Mouse (Mus musculus) adrenal gland (tissue): ENCODE results near the gene Dctn1.

ENCODE experiments used
- intact Hi-C: fragments of 180-260 bp; cut with DNase I; formaldehyde crosslinking; loops from one replicate; pipeline ENCODE4 v1.15.1; 2025

Gene Dctn1

DNA sequence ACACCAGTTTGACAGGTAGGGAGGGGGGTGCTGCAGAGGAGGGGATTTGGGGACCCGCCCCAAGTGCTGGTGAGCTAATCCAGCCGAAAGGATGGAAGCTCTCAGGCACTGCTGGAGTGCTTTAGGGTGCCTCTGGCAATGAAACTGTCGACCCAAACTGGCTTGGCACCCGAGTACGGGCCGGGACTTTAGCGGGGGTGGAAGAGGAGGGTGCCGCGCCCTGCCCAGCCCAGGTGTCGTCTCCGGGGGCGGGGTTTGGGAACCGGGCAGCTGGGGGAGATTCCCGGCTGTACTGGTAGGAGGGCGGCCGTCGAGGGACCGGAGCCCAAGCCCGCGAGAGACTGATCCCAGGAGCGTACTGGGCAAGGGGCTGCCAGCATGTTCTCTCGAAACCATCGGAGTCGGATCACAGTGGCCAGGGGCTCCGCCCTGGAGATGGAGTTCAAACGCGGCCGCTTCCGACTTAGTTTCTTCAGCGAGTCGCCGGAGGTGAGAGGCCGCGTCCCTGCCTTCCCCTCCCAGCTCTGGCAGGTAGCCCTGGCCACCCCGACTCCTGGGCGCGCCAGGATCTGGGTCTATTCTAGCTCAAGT lies 30.1 kb upstream of the Dctn1 start:
- intact Hi-C loops: no loop called here

DNA sequence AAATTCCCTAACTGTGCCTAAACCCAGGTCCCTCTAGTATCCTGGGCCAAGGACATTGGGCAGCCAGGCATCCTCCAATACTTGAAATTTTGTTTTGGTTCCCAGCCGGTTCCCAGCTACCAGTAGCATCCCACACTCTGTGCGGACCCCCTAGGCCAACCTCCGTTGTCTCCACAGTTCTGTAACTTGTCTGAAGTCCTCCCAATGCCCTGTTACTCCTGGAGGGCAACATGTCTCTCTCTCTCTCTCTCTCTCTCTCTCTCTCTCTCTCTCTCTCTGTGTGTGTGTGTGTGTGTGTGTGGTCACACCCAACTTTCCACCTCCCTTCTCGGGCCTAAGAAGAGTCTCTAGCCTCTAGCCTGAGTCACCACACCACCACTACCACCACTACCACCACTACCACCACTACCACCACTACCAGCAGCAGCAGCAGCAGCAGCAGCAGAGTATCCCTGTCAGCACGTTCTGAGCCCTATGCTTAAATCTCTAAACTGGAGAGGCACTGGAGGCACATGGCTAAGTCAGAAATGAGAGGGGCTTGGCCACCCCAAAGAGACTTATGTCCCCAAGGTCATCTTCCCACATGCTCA lies 29.3 kb upstream of the Dctn1 start:
- intact Hi-C loops: no loop called here

DNA sequence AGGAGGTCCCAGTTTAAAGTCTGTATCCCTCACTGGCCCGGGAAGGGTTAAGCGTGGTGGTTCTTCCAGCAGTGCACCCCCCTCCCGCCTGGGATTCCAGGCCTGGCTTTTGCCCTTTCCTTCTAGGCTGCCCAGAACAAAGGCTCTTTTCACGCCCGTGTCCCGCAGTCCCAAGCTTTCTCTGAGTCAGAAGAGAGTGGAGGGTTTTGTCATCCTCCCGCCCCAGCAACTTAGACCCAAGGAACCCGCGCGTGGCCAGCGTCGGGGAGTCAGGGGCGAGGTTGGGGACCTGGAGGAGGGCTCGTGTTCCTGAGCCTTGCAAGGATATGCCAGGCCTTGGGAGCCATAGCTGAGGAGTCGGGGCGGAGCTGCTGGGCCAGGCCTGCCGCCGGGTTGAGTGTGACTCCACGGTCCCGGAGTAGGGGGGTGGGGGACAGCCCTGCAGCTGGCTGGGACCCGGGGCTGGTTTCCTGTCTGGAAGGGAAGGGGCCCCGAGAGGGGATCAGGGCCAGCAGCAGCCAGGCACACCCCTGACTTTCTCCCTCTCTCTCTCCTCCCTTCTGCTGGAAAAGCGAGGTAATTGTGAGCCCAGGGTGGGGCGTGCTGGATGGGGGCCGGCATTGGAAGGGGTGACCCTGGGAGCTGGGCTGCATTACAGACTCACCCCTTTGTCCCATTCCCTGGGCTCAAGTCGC lies 28.7 kb upstream of the Dctn1 start:
- intact Hi-C loops: no loop called here

DNA sequence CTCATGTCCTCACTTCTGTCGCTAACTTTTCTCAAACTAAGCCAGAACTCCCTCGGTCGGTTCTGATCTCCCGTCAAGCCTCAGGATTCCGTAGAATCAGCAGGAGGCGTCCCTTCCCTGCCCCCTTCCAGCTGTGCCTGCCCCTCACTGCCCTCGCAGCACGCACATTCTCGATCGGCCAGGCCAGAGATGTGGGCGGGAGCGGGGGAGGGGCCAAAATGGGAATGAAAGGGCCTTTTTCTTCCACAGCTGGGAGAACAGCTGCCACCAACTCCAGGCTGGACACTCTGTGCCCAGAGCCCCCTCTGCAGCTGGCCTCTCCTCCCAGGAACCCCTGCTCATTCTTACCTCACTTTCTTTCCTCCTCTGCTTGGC lies 28.2 kb upstream of the Dctn1 start:
- intact Hi-C loops: no loop called here

DNA sequence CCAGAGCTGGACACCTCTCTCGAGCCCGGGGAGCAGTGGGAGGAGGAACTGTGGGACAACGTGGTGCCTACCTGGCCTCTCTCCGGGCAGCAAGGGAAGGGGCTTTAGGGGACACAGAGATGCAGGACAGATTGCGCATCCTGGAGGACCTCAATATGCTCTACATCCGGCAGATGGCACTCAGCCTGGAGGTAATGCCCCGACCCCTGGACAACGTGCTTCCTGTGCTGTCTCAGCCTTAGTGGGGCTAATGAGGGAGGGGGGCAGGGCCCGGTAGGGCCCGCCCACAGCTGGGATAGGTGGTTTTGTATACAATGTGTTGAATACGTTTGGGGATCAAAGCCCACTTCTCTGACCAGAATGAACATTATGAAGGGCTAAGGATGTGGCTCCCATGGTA lies 27.7 kb upstream of the Dctn1 start:
- intact Hi-C loops: no loop called here

DNA sequence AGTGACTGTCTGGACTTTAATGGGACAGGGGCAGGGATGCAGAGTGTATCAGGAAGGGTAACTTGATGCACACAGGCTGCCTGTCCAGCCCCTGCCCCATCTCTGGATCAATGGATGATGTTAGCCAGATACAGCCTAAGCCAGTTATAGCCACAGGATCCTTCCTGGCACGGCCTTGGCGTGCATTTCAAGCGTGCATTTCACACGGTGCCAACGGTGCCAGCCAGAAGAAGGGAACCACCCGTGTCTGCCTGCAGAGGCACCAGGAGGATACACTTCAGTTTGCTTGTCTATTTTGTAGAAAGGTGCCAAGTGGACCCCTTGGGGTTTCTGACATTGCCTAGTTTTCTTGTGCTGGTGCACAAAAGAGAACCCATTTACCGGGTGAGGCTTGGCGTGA lies 25.7 kb upstream of the Dctn1 start:
- intact Hi-C loops: no loop called here

DNA sequence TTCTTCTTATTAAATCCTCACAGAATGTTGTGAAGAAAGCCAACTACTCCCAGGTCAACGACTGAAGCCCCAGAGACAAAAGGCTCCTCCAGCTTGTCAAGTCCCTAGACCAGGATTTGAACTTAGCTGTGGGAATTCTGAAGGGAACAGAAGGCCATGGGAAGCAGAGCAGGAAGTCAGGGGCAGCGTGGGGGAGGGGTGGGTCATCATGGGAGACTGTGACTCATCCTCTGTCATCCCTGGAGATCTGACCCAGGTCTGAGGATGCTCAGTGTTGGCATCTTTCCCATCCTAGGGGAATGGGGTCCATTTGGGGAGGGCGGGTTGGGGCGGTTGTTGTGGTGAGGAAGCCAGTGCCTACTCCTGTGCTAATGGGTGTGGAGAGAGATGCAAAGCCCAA lies 24.1 kb upstream of the Dctn1 start:
- intact Hi-C loops: no loop called here

DNA sequence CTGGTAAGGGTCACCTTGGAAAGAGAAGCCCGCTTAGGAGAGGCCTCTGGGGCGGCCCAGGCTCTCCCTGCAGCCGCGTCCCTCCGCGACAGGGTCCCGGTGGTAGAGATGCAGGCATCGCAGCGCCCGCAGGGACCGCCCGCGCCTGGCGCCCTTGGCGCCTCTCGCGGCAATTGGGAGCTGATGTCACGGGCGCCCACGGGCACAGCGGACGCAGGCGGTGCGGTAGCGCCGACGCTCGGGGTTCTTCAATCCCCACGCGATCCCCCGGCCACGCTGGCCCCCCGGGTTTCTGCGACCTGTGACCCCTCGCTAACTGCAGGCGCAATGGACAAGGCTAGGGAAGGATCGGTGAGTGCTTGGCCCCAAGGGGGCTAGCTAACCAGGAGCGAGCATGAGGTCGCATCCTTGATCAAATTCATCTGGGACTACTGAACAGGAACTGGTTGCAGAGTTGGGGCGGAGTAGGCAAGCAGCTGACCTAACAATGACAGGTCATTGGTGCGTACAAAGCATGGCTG lies 23.4 kb upstream of the Dctn1 start:
- intact Hi-C loops: no loop called here

DNA sequence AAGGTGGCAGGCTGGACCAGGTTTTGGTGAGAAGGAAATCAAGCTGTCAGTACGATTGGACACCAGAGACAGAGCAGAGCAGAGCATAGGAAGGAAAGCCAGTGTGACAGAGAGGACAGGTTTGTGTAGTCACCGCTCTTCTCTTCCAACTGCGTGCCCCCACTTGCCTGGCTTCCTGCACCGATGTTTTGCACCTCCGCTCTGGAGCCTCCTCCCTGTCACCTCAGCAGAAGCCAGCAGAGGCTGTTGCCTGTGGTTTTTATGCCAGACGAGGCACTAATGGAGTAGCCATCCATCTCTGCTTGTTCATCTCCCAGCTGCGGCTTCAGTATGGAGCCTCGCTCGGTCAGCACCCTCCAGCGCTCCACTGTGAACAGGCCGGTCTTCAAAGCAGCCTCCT lies 22.8 kb upstream of the Dctn1 start:
- intact Hi-C loops: no loop called here

DNA sequence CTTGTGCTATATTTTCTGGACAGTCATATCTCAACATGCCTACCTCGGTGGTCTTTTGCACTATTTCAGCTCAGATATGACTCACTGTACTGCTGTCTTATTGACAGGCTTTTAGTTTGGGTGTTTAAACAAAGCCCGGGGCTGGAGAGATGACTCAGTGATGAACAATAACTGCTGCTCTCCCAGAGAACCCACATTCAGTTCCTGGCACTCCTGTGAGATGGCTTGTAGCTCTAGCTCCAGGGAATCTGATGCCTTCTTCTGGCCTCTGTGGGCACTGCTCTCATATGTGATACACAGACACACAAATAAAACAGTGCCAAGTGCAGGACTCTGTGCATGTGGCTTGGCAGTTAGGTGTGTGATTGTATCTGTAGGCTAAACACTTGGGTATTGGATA lies 20.5 kb upstream of the Dctn1 start:
- intact Hi-C loops: no loop called here

DNA sequence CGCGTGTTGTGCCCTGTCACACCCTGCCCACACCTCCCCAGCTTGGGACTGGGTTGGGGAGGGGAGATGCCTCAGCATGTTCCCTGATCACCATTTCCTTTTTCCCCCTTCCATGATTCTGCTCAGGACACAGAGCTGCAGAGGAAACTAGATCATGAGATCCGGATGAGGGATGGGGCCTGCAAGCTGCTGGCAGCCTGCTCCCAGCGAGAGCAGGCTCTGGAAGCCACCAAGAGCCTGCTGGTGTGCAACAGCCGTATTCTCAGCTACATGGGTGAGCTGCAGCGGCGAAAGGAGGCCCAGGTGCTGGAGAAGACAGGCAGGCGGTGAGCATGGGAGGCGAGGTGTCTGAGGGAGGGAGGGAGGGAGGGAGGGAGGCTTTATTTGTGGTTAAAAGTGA lies 19.9 kb upstream of the Dctn1 start:
- intact Hi-C loops: no loop called here

DNA sequence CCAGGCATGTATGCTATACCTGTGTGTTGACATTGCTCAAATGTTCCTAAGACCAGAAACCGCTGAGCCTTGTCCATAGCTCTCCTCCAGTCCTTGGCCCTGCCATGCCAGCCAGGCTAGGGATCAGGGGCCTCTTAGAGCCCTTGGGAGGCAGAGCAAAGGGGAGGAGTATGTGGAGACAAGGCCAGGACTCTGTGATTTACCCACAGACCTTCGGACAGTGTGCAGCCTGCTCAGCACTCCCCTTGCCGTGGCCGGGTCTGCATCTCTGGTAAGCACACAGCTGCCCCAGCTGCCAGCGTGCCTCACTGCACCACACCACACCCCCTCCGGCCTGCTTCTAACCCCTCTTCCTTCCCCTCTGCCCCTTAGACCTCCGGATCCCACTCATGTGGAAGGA lies 18.4 kb upstream of the Dctn1 start:
- intact Hi-C loops: no loop called here

DNA sequence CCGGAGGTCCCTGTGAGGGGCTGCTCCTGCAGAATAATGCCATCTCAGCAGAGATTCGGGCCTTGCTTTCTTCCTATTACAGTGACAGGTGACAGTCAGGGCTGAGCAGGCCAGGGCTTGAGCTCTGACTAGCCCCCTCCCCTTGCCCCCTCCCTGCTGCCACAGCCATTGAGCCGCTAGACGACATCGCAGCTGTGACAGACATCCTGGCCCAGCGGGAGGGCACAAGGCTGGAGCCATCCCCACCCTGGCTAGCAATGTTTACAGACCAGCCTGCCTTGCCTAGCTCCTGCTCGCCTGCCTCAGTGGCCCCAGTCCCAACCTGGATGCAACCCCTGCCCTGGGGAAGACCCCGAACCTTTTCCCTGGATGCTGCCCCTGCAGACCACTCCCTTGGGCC lies 14.0 kb upstream of the Dctn1 start:
- intact Hi-C loops: no loop called here

DNA sequence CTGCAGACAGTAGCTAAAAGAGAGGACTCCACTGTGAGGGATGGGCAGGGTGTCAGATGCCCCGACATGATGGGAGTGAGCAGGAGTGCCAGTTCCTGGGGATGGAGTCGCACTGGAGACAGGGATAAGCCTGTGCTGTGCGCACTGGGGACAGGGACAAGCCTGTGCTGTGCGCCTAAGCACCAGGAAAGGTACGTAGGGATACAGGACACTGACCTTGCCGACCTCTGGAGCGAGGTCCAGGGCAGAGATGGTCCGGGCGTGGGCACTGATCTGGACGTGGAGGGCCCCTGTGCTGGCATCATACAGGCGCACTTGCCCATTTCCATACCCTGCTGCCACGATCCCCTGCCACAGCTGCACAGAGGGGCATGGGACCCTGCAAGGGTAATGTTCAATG lies 12.7 kb upstream of the Dctn1 start:
- intact Hi-C loops: no loop called here

DNA sequence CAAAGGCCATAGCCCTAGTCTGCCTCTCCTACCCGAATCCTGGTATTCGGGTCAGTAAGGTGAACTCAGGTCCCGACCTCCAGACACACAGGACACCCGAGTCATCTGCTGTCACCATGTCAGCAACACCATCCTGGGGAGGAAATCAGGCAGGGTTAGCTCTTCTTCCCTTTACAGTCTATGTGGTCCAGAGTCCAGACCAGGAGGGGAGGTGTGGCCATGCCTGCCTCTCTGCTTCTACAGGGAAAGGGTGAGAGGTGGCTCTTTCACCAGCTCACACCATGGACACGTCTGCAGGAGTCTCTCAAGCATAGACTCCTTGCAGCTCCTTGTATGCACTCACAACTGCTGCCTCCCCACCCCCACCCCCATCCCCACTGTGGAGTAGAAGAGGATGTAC lies 12.2 kb upstream of the Dctn1 start:
- intact Hi-C loops: no loop called here

DNA sequence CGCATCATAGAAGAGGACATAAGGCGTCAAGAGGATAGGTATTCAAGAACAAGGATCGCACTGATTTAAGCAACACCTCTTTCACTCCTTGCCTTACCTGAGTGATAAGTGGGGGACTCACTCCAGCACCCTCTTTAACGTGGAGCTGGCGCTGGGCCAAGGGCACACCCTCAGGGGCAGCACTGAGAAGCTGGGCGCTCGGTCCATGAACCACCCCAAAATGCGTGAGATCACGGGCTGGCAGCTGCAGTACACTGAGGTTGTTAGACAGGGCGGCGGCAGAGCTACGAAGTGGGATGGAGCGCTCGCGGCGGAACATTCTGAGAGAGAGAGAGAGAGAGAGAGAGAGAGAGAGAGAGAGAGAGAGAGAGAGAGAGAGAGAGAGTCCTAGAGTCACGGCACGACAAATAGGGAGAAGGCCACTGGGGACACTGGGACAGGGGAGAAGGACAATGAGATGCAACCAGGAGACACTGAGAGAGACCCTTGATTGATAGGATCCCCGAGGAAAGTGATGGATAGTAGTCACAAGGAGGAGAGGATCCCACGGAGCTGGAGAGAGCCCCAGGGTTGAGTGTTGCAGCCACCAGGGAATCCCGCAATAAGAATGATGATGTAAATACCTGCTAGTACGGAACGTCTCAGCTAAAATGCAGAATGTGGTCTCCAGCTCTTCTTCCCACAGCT lies 10.0 kb upstream of the Dctn1 start:
- intact Hi-C loops: loop anchor here (5.0 kb wide), 1 partner anchor 33 kb away; the partner anchor contains the start of gene Wbp1

DNA sequence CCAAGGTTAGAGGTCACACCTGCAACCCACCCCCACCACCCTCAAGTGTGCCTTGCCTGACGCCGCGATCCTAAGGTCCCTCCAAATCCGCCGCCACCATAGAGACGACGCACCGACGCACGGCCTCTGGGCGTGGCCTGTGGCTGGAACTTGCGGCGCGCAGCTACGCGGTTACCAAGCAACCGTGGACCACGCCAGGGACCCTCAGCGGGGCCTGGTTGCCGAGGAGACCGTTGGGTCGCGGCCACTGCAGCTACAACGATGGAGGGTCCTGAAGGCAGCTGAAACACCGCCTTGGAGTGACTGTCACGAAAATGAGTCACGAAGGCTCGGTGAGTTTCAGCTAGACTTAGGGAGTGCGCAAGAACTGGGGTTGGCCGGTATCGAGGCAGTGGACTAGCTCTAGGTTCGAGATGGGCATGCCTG lies 9.4 kb upstream of the Dctn1 start, which contains the start of the genes Wdr54 and 1700003E16Rik:
Gene Wdr54, minus strand, starts transcription at position 139 of the 426 bp plus-strand sequence.
Gene 1700003E16Rik, plus strand, starts transcription at position 146 of the 426 bp plus-strand sequence.
- intact Hi-C loops: loop anchor here (5.0 kb wide), 1 partner anchor 34 kb away; the partner anchor contains the start of gene Wbp1

DNA sequence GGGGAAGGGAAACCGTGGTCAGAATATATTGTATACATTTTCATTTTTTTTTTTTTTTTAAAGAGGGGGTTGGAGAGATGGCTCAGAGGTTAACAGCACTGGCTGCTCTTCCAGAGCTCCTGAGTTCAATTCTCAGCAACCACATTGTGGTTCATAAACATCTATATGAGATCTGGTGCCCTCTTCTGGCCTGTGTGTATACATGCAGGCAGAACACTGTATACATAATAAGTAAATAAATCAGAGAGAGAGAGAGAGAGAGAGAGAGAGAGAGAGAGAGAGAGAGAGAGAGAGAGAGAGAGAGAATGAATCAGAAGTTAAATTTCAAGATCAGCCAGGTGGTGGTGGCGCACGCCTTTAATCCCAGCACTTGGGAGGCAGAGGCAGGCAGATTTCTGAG lies 6.3 kb upstream of the Dctn1 start:
- intact Hi-C loops: loop anchor here (2.0 to 5.0 kb wide), 2 partner anchors 37 to 161 kb away; partner anchors contain the start of gene Wbp1

DNA sequence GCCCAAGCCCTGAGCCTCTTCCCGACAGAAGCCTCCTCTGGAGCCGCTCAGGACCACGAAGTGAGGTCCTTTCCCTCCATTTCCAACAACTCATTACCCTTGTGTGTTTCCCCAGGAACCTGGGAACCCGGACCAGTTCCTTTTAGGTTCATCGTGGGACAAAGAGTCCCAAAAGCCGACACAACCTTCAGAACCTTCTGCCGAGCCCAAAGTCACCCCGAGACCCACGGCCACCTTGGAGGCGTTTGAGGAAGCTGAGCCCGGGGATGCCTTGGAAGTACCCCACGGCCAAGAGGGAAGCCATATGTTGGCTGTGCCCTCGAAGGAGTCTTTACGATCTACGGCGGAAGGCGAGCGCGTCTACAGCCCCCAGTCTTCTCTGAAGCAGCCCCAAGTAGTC lies 4.3 kb upstream of the Dctn1 start:
- intact Hi-C loops: loop anchor here (5.0 kb wide), 2 partner anchors 106 to 121 kb away; no protein-coding TSS in a partner anchor

DNA sequence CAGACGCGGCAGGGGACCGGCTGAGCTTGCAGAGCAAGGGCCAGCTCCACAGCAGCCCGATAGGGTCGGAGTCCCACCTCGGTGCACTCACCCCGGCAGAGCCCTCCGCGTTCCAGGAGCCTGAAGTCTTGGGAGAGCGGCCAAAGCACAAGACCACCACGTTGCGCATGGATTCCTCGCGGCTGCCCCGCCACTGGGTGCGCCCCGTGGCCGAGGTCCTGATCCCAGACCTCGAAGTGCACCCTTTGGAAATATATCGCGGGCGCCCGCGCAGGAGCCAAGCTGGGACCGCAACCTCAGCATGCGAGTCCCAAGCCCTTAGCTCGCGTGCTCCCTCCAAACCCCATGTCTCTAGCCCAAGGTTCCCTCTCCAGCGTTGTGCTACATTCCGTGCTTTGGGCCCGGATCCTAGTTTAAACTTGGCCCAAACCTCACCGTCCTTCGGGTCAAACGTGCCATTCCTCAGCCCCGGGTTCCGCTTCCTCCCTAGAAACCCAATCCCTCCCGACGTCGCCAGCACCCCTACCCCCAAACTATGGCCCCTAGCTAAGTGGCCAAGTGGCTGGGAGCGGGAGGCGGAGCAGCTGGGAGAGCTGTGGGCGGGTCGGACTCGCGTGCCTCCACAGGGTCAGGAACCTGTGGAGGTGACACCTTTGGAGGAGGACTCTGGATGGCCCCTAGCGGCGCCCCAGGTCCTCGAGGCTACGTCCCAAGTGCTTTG lies 3.6 kb upstream of the Dctn1 start:
- intact Hi-C loops: loop anchor here (5.0 kb wide), 2 partner anchors 105 to 120 kb away; no protein-coding TSS in a partner anchor

DNA sequence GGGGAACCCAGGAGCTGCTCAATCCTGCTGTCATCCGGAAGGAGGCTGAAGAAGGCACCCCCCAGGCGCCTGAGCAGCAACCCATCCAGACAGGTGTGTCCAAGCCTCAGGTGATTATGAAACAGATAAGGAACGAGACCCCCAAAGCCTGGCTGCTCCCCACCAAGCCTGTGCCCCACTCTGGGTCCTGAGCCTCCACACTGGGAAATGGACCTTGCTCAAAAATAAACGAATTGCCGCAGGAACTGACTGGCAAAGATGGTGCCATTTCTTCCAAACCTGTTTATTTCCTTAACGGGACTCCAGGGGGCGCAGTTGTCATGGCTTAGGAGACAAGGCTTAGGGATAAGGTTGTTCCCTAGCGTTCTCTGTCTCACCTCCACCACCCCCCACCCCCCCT lies 3.0 kb upstream of the Dctn1 start:
- intact Hi-C loops: loop anchor here (5.0 kb wide), 2 partner anchors 105 to 120 kb away; no protein-coding TSS in a partner anchor
